Mouse (Mus musculus): ENCODE data around the gene Retreg1. TPM values are rescaled to one million over a fixed set of nuclear protein-coding genes. Genes with fewer than 3 reads are reported as not detected.

Retreg1 gene
- total and polyA plus RNA-seq, 3 experiments: 17.5 to 28.7 (median 19.0) TPM

GRCm38 (mm10) chr15:25929518-25929917 lies 86.5 kb downstream of the Retreg1 start:
- H3K27ac ChIP-seq (ENCODE audit: insufficient read depth, low read depth): no peak overlapping the region
- H3K27me3 ChIP-seq (replicated peaks): no peaks in the 10 kb centered on the region
- H3K9ac ChIP-seq (ENCODE audit: insufficient read depth, low read depth): no peak overlapping the region
- no peak for DNase-seq (ENCODE audit: extremely low read depth)
- H3K79me2 ChIP-seq (replicated peaks; ENCODE audit: control insufficient read depth, extremely low read depth, insufficient read depth, poor library complexity, severe bottlenecking): no peaks in the 10 kb centered on the region
- dilution Hi-C loops (cut with MboI; ENCODE audit: extremely low pct_ligation_motif_present, extremely low pct_unique_long_range_greater_than_20kb, low sequenced_read_pairs): no loop called here
- peaks cover 0 to 12% of the 10 kb centered on the region in 2 experiments for H3K36me3 ChIP-seq (replicated peaks in 1 of 2; ENCODE audit: control insufficient read depth in 1 of 2, insufficient read depth in 1 of 2, low read length in 1 of 2)
- no peak overlapping the region for H3K4me2 ChIP-seq (ENCODE audit: insufficient read depth, low read depth, poor library complexity, severe bottlenecking)
- peaks cover 6% of the 10 kb centered on the region for H3K9me3 ChIP-seq (replicated peaks; ENCODE audit: low read length)
- H3K4me3 ChIP-seq (replicated peaks in 1 of 3; ENCODE audit: low read depth in 2 of 3, low read length in 2 of 3, poor library complexity in 1 of 3): no peak overlapping the region
- peaks cover 13 to 35% of the 10 kb centered on the region in 2 experiments for H3K4me1 ChIP-seq (ENCODE audit: control insufficient read depth in 1 of 2, insufficient read depth in 2 of 2)
- no peak for TF ChIP-seq GABPA (IDR thresholded peaks at IDR 0.05; ENCODE audit: insufficient replicate concordance, low read depth, low read length)
- TF ChIP-seq CHD1 (IDR thresholded peaks at IDR 0.05; ENCODE audit: low read depth, low read length): no peak
- no peak for TF ChIP-seq ZMIZ1 (IDR thresholded peaks at IDR 0.05; ENCODE audit: low read depth, low read length)
- no peak for TF ChIP-seq USF2 (conservative IDR thresholded peaks at IDR 0.05; ENCODE audit: low read depth, low read length)
- no peak for TF ChIP-seq ZKSCAN1 (IDR thresholded peaks at IDR 0.05; ENCODE audit: borderline replicate concordance, low read depth, low read length)
- in situ Hi-C loops (cut with MboI; ENCODE audit: low pct_ligation_motif_present, low pct_unique_long_range_greater_than_20kb, low sequenced_read_pairs): loop anchor here (5.0 kb wide), 1 partner anchor 37 kb away; no protein-coding TSS in a partner anchor

- Histone ChIP-seq H3K4me1 (ENCODE audit: control insufficient read depth in 1 of 2, insufficient read depth in 2 of 2) (peaks cover 13 to 35% of the 10 kb centered on the region in 2 experiments), H3K36me3 (replicated peaks in 1 of 2; ENCODE audit: control insufficient read depth in 1 of 2, insufficient read depth in 1 of 2, low read length in 1 of 2) (peaks cover 0 to 12% of the 10 kb centered on the region in 2 experiments), H3K4me2 (ENCODE audit: insufficient read depth, low read depth, poor library complexity, severe bottlenecking) (no peak overlapping the region), H3K4me3 (replicated peaks in 1 of 3; ENCODE audit: low read depth in 2 of 3, low read length in 2 of 3, poor library complexity in 1 of 3) (no peak overlapping the region), H3K79me2 (replicated peaks; ENCODE audit: control insufficient read depth, extremely low read depth, insufficient read depth, poor library complexity, severe bottlenecking) (no peaks in the 10 kb centered on the region), H3K27ac (ENCODE audit: insufficient read depth, low read depth) (no peak overlapping the region), H3K9me3 (replicated peaks; ENCODE audit: low read length) (peaks cover 6% of the 10 kb centered on the region), H3K9ac (ENCODE audit: insufficient read depth, low read depth) (no peak overlapping the region), H3K27me3 (replicated peaks) (no peaks in the 10 kb centered on the region)
- TF ChIP-seq USF1 (IDR thresholded peaks at IDR 0.05; ENCODE audit: low read depth, low read length) (no peak), RAD21 (IDR thresholded peaks at IDR 0.05; ENCODE audit: low read depth, low read length) (no peak), BHLHE40 (IDR thresholded peaks at IDR 0.05; ENCODE audit: low read depth, low read length) (no peak), ZNF384 (IDR thresholded peaks at IDR 0.05; ENCODE audit: low read depth, low read length) (no peak), GABPA (IDR thresholded peaks at IDR 0.05; ENCODE audit: insufficient replicate concordance, low read depth, low read length) (no peak), PAX5 (IDR thresholded peaks at IDR 0.05; ENCODE audit: low read length) (no peak), ELF1 (IDR thresholded peaks at IDR 0.05; ENCODE audit: low read depth, low read length) (no peak), NRF1 (IDR thresholded peaks at IDR 0.05; ENCODE audit: low read depth, low read length) (no peak), TBP (conservative IDR thresholded peaks at IDR 0.05; ENCODE audit: low read depth, low read length) (no peak), CHD1 (IDR thresholded peaks at IDR 0.05; ENCODE audit: low read depth, low read length) (no peak), POLR2AphosphoS2 (IDR thresholded peaks at IDR 0.05; ENCODE audit: low read depth, low read length) (no peak), SMC3 (IDR thresholded peaks at IDR 0.05; ENCODE audit: low read depth, low read length) (no peak), EP300 (IDR thresholded peaks at IDR 0.05; ENCODE audit: low read length) (no peak), ZC3H11A (IDR thresholded peaks at IDR 0.05; ENCODE audit: low read depth, low read length) (no peak), MXI1 (IDR thresholded peaks at IDR 0.05; ENCODE audit: low read depth, low read length) (no peak), JUND (conservative IDR thresholded peaks at IDR 0.05; ENCODE audit: low read depth, low read length) (no peak), KAT2A (IDR thresholded peaks at IDR 0.05; ENCODE audit: insufficient replicate concordance, low read length) (no peak), E2F4 (IDR thresholded peaks at IDR 0.05; ENCODE audit: insufficient replicate concordance, low read depth, low read length) (no peak)
- in situ Hi-C loops (cut with MboI; ENCODE audit: low pct_ligation_motif_present, low pct_unique_long_range_greater_than_20kb, low sequenced_read_pairs): loop anchor here (5.0 kb wide), 1 partner anchor 38 kb away; no protein-coding TSS in a partner anchor
- DNase-seq (ENCODE audit: extremely low read depth): no peak
- dilution Hi-C loops (cut with MboI; ENCODE audit: extremely low pct_ligation_motif_present, extremely low pct_unique_long_range_greater_than_20kb, low sequenced_read_pairs): no loop called here
Observed at GRCm38 (mm10) chr15:25929936-25930335, 87.0 kb downstream of the Retreg1 start.
